Mouse (Mus musculus) limb, embryonic 11.5 days (tissue): ENCODE data around the gene Itgb4. TPM values are rescaled to one million over a fixed set of nuclear protein-coding genes. Genes with fewer than 3 reads are reported as not detected.

ENCODE experiments used
- ATAC-seq: fragments of 200-750 bp; cut with Nextera tagmentation; 2 replicates; pipeline ENCODE4 v1.8.0; 2017; ENCODE audit warnings: low read depth; ENCODE audit not compliant: insufficient number of reproducible peaks, low FRiP score, low TSS enrichment
- DNase-seq: peaks from one replicate; pipeline ENCODE4 v3.0.0-alpha.2; 2015; ENCODE audit warnings: low spot score
- H3K27ac ChIP-seq: fragments of 300-500 bp; sonication (generic); replicated peaks from 2 replicates; pipeline ENCODE4 v1.5.1; 2014; ENCODE audit warnings: low read depth, mild to moderate bottlenecking, low read length
- H3K27me3 ChIP-seq: fragments of 300-500 bp; sonication (generic); 2 replicates; pipeline ENCODE4 v1.6.1; 2014; ENCODE audit warnings: mild to moderate bottlenecking, low read length, mixed read lengths; ENCODE audit not compliant: control insufficient read depth, insufficient read depth
- H3K36me3 ChIP-seq: fragments of 300-500 bp; sonication (generic); 2 replicates; pipeline ENCODE4 v1.6.1; 2014; ENCODE audit warnings: mild to moderate bottlenecking, low read length, moderate library complexity, mixed read lengths; ENCODE audit not compliant: control insufficient read depth, insufficient read depth
- H3K4me1 ChIP-seq: fragments of 300-500 bp; sonication (generic); 2 replicates; pipeline ENCODE4 v1.6.1; 2014; ENCODE audit warnings: low read length, mixed read lengths; ENCODE audit not compliant: control insufficient read depth, insufficient read depth
- H3K4me2 ChIP-seq: fragments of 300-500 bp; sonication (generic); 2 replicates; pipeline ENCODE4 v1.6.1; 2014; ENCODE audit warnings: low read depth, mild to moderate bottlenecking, moderate library complexity; ENCODE audit not compliant: severe bottlenecking
- H3K4me3 ChIP-seq: fragments of 300-500 bp; sonication (generic); 2 replicates; pipeline ENCODE4 v1.5.1; 2014; ENCODE audit warnings: low read depth, low read length
- H3K9ac ChIP-seq: fragments of 300-500 bp; sonication (generic); 2 replicates; pipeline ENCODE4 v1.6.1; 2014; ENCODE audit warnings: mild to moderate bottlenecking, low read length
- H3K9me3 ChIP-seq: fragments of 300-500 bp; sonication (generic); 2 replicates; pipeline ENCODE4 v1.6.1; 2016; ENCODE audit warnings: low read length; ENCODE audit not compliant: control insufficient read depth
- WGBS: fragments of 180-500 bp; shearing (Covaris S2); extraction: QIAGEN DNeasy Blood & Tissue Kit; methylation state at CpG from one replicate; pipeline ENCODE4 v1.1.7; 2014; 5-methylcytosine and 5-hydroxymethylcytosine counted together
- polyA plus RNA-seq: library from polyadenylated mRNA; unstranded; fragments of >200 nt; fragmentation: Nextera tagmentation; extraction: Ambion mirVana; gene quantifications from 2 replicates; pipeline ENCODE4 v1.2.1, GENCODE M21; 2014

The Itgb4 gene
- polyA plus RNA-seq, 1 experiment from 2014 or later = 1.0 TPM

- no peaks in the 10 kb centered on the region for H3K27me3 ChIP-seq
- no peaks in the 10 kb centered on the region for H3K36me3 ChIP-seq
- 31% methylated on average over 14 of the region's 14 CpGs for WGBS
- peak overlapping the region; percentile 70 for H3K4me3 ChIP-seq
- DNase-seq (peak; percentile 58), ATAC-seq (0 out of 2 replicates have a peak, but pooled peaks have one; percentile 14)
- H3K27ac ChIP-seq = peak overlapping the region; percentile 97
- H3K9me3 ChIP-seq = no peaks in the 10 kb centered on the region
- peak overlapping the region; percentile 90 for H3K4me2 ChIP-seq
- H3K9ac ChIP-seq = peak overlapping the region; percentile 90
- 0 out of 2 replicates have a peak, but pooled peaks cover 6% of the 10 kb centered on the region for H3K4me1 ChIP-seq
Observed at GRCm38 (mm10) chr11:116030898-116031845, 56.7 kb downstream of the Itgb4 start.

- H3K9me3 ChIP-seq = no peaks in the 10 kb centered on the region
- H3K4me3 ChIP-seq = no peak overlapping the region
- no peaks in the 10 kb centered on the region for H3K27me3 ChIP-seq
- DNase-seq (no peak), ATAC-seq (no peak)
- no peak overlapping the region for H3K27ac ChIP-seq
- no peak overlapping the region for H3K9ac ChIP-seq
- 93% methylated on average over 6 of the region's 6 CpGs for whole genome bisulfite sequencing
- H3K4me1 ChIP-seq = 0 out of 2 replicates have a peak, but pooled peaks cover 6% of the 10 kb centered on the region
- H3K36me3 ChIP-seq = peaks cover 5% of the 10 kb centered on the region
- no peak overlapping the region for H3K4me2 ChIP-seq
Observed at GRCm38 (mm10) chr11:116034584-116034983, 60.1 kb downstream of the Itgb4 start.

- H3K27ac ChIP-seq = no peak overlapping the region
- H3K36me3 ChIP-seq = peaks cover 13% of the 10 kb centered on the region
- DNase-seq (no peak), ATAC-seq (no peak)
- H3K4me1 ChIP-seq = 0 out of 2 replicates have a peak, but pooled peaks cover 2% of the 10 kb centered on the region
- no peaks in the 10 kb centered on the region for H3K27me3 ChIP-seq
- H3K9ac ChIP-seq = no peak overlapping the region
- H3K9me3 ChIP-seq = no peaks in the 10 kb centered on the region
- 65% methylated on average over 3 of the region's 3 CpGs for WGBS
- no peak overlapping the region for H3K4me3 ChIP-seq
- H3K4me2 ChIP-seq = no peak overlapping the region
Observed at GRCm38 (mm10) chr11:116036671-116037070, 62.2 kb downstream of the Itgb4 start.

- Histone ChIP-seq H3K27ac (no peak overlapping the region), H3K36me3 (peaks cover 18% of the 10 kb centered on the region), H3K9me3 (no peaks in the 10 kb centered on the region), H3K4me1 (no peaks in the 10 kb centered on the region), H3K4me3 (no peak overlapping the region), H3K9ac (no peak overlapping the region), H3K4me2 (no peak overlapping the region), H3K27me3 (no peaks in the 10 kb centered on the region)
- whole genome bisulfite sequencing = 94% methylated on average over 9 of the region's 9 CpGs
- DNase-seq (no peak), ATAC-seq (no peak)
Observed at GRCm38 (mm10) chr11:116037826-116038225, 63.3 kb downstream of the Itgb4 start.

- WGBS = 93% methylated on average over 6 of the region's 6 CpGs
- no peak for DNase-seq
- no peaks in the 10 kb centered on the region for H3K27me3 ChIP-seq
- H3K4me3 ChIP-seq = no peak overlapping the region
- H3K9ac ChIP-seq = no peak overlapping the region
- no peaks in the 10 kb centered on the region for H3K9me3 ChIP-seq
- H3K27ac ChIP-seq = no peak overlapping the region
- ATAC-seq = no peak
- no peaks in the 10 kb centered on the region for H3K4me1 ChIP-seq
- peaks cover 19% of the 10 kb centered on the region for H3K36me3 ChIP-seq
- no peak overlapping the region for H3K4me2 ChIP-seq
Observed at GRCm38 (mm10) chr11:116040593-116040992, 66.1 kb downstream of the Itgb4 start.

GRCm38 (mm10) chr11:116041833-116042232, 67.3 kb downstream of the Itgb4 start:
- H3K4me3 ChIP-seq = no peak overlapping the region
- no peak overlapping the region for H3K4me2 ChIP-seq
- WGBS = 98% methylated on average over 2 of the region's 2 CpGs
- H3K27me3 ChIP-seq = no peaks in the 10 kb centered on the region
- H3K4me1 ChIP-seq = no peaks in the 10 kb centered on the region
- no peaks in the 10 kb centered on the region for H3K9me3 ChIP-seq
- DNase-seq (no peak), ATAC-seq (no peak)
- no peak overlapping the region for H3K9ac ChIP-seq
- no peak overlapping the region for H3K27ac ChIP-seq
- H3K36me3 ChIP-seq = peaks cover 21% of the 10 kb centered on the region

GRCm38 (mm10) chr11:116042372-116043138, 68.0 kb downstream of the Itgb4 start:
- 59% methylated on average over 5 of the region's 5 CpGs for WGBS
- Histone ChIP-seq H3K4me1 (no peaks in the 10 kb centered on the region), H3K4me3 (no peak overlapping the region), H3K27me3 (no peaks in the 10 kb centered on the region), H3K27ac (no peak overlapping the region), H3K9me3 (no peaks in the 10 kb centered on the region), H3K9ac (no peak overlapping the region), H3K4me2 (no peak overlapping the region), H3K36me3 (peaks cover 25% of the 10 kb centered on the region)
- no peak for ATAC-seq
- DNase-seq = no peak

- Histone ChIP-seq H3K4me3 (no peak overlapping the region), H3K27me3 (no peaks in the 10 kb centered on the region), H3K4me2 (no peak overlapping the region), H3K27ac (no peak overlapping the region), H3K9me3 (no peaks in the 10 kb centered on the region), H3K36me3 (peaks cover 32% of the 10 kb centered on the region), H3K4me1 (no peaks in the 10 kb centered on the region), H3K9ac (no peak overlapping the region)
- WGBS = 100% methylated on average over 1 of the region's 1 CpGs
- no peak for ATAC-seq
- DNase-seq = no peak
Observed at GRCm38 (mm10) chr11:116043286-116043685, 68.8 kb downstream of the Itgb4 start.
